Mouse (Mus musculus) embryo, embryonic 10 days (tissue): Measurements from ENCODE around the gene Rhox6.
"Not testable (repeated sequence)": the region's sequence is repeated elsewhere in the genome, so short reads cannot be mapped to it uniquely, and the experiment has no call there.

ENCODE experiments used
- DNase-seq: peaks from one replicate; pipeline ENCODE4 v3.0.0-alpha.2; 2015; ENCODE audit warnings: low spot score

Rhox6 gene

GRCm38 (mm10) chrX:37826610-37827009 lies at the start of gene Rhox6:
TSS of gene Rhox6 (plus strand) at chrX:37826910.
- not testable (repeated sequence) for DNase-seq

GRCm38 (mm10) chrX:37807286-37808080 lies 19.2 kb upstream of the Rhox6 start:
- no peak for DNase-seq

- DNase-seq, result no peak
Observed at GRCm38 (mm10) chrX:37809396-37809795, 17.3 kb upstream of the Rhox6 start.

- peak; percentile 38 for DNase-seq
Observed at GRCm38 (mm10) chrX:37811179-37811578, 15.5 kb upstream of the Rhox6 start.

- peak; percentile 7 for DNase-seq
Observed at GRCm38 (mm10) chrX:37815665-37816064, 11.0 kb upstream of the Rhox6 start.

- not testable (repeated sequence) for DNase-seq
Observed at GRCm38 (mm10) chrX:37831386-37831785, 4.7 kb downstream of the Rhox6 start, which contains the start of gene Rhox7a. TSS of gene Rhox7a (plus strand) at chrX:37831686.

- DNase-seq, result no peak
Observed at GRCm38 (mm10) chrX:37871641-37872040, 44.9 kb downstream of the Rhox6 start.

GRCm38 (mm10) chrX:37878844-37879243 lies 52.1 kb downstream of the Rhox6 start, which contains the start of gene Rhox8:
TSS of gene Rhox8 (minus strand) at chrX:37878944.
- DNase-seq, result no peak
